Mouse (Mus musculus) spleen, postnatal 36 days (tissue): ENCODE measurements around the gene Tgif2lx1.
"Not testable (repeated sequence)": the region's sequence is repeated elsewhere in the genome, so short reads cannot be mapped to it uniquely, and the experiment has no call there.

Experiments used
- DNase-seq, 2 experiments: peaks; one replicate each; pipeline ENCODE4 v3.0.0; 2022; ENCODE audit warnings: low spot score in 2 of 2, mixed read lengths in 1 of 2

Gene Tgif2lx1

GRCm38 (mm10) chrX:118480637-118481036 is at the start of gene Tgif2lx1:
TSS of gene Tgif2lx1 (minus strand) at chrX:118480737.
- DNase-seq, result not testable (repeated sequence)
